Mouse (Mus musculus) 3134 (cell line): ENCODE data around the gene Prkci.
A peak's percentile ranks its signal among the peaks of the same experiment; 100 is the strongest.

Source experiments
- DNase-seq: peaks from one replicate; pipeline ENCODE4 v3.0.0-alpha.2; 2011; ENCODE audit warnings: low spot score; ENCODE audit not compliant: insufficient read length; ENCODE audit errors: extremely low read depth

The Prkci gene

DNA sequence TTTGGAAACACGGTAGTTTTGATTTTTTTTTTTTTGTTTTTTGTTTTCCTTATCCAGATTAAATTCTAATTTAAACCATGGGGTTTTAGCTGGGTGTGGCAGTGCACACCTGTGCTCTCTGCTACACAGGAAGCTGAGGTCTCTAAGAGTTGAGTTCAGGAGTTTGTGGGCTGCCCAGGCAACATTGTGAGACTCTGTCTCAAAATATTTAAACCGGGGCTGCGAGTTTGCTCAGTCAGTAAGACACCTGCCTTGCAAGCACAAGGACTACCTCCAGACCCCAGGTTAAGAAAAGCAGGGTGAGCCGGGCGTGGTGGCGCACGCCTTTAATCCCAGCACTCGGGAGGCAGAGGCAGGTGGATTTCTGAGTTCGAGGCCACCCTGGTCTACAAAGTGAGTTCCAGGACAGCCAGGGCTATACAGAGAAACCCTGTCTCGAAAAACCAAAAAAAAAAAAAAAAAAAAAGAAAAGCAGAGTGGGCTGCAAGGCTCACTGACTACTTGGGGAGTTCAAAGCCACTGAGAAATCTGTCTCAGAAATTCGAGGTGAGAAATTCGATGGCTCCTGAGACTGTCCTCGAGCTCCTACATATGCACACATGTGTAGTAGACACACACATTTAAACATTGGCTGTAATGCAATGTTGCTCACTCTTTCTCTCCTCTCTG, 87.4 kb downstream of the Prkci start:
- DNase-seq, result no peak

GRCm38 (mm10) chr3:31083507-31084245, 88.1 kb downstream of the Prkci start:
- no peak for DNase-seq

DNA sequence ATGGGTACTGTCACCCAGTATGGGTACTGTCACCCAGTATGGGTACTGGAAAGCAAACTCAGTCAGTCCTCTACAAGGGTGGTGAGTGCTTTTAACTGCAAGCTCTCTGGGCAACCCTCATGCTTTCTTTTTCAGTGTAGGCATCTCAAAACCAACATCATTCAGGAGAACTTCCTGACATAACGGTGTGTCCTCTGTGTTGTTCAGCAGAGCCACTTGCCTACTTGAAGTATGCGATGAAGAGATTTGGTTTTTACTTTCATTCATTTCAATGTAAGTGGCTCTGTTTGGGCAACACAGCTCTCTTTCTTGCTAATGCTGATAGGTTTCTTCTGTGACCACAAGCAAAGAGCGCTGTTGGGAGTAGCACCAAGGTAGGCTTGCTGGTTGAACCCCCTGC, 89.5 kb downstream of the Prkci start:
- no peak for DNase-seq

GRCm38 (mm10) chr3:31088789-31089775, 93.5 kb downstream of the Prkci start:
- no peak for DNase-seq

DNA sequence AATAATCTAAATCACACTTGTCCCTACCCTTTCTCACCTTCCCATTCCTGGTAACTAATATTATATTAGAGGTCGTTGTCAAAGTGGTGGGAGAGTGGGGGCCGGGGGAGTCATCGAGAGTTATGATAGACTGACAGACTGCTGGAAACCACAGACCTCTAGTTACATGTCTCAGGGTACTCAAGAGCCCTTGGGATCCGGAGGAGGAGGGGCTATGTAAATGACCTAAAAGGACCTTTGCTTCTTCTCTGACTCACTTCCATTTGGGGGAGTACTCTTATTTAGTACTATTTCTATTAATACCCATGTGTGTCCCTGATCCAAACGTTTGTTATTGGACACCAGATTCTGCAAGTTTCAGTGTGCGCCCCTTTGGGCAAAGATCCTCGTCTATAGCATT, 94.4 kb downstream of the Prkci start:
- DNase-seq, result no peak

GRCm38 (mm10) chr3:31093196-31093595, 97.6 kb downstream of the Prkci start:
- DNase-seq, result peak; percentile 59

DNA sequence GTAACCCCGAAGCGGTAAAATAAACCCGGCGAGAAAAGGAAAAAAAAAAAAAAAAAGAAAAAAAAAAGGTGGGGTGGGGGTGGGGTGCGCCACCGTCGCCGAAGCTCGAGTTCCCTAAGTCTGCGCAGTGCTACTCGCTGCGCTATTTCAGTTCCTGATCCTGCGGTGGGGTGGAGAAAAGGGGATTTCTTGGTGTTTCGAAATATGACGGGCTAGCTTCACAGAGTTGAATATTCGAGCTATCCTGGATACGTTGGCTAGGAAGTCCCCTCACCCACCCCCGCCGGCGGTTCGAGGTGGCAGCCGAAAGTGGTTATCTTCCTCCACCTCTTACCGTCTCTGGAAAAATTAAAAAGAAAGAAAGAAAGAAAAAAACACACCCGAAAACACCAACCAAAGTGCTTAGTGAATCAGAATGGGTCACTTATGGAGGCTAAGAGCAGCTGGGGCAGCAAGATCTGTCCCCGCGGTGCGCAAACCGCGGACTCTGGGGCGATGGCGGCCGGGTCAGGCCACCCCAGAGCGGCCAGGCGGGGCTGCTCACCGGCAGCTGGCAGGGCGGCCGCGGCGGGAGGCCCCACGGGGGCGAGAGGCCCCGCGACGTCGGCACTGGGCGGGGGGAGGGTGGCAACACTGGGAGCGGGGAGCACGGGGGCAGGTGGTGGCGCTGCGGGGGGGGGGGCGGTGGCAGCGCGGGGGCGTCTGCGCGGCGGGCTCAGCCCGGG, 98.2 kb downstream of the Prkci start:
- peak; percentile 79 for DNase-seq

GRCm38 (mm10) chr3:31094531-31095178, 99.1 kb downstream of the Prkci start, which contains the start of gene Skil:
Gene Skil (plus strand): TSS chr3:31095058.
- peak; percentile 91 for DNase-seq

DNA sequence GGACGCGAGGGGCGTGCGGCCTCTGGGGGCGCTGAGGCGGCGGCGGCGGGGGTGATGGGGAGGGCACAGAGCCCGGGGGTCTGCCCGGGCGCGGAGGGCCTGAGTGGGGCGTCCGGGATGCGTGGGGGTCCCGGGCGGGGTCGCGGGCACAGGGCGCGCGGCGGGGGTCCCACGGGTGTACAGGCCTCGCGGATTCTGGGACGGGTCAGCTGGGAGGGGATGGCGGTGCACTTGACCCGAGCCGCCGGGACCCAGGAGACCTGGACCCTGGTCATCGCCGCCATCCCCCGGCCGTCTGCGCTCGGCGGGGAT, 99.6 kb downstream of the Prkci start:
- DNase-seq, result no peak

DNA sequence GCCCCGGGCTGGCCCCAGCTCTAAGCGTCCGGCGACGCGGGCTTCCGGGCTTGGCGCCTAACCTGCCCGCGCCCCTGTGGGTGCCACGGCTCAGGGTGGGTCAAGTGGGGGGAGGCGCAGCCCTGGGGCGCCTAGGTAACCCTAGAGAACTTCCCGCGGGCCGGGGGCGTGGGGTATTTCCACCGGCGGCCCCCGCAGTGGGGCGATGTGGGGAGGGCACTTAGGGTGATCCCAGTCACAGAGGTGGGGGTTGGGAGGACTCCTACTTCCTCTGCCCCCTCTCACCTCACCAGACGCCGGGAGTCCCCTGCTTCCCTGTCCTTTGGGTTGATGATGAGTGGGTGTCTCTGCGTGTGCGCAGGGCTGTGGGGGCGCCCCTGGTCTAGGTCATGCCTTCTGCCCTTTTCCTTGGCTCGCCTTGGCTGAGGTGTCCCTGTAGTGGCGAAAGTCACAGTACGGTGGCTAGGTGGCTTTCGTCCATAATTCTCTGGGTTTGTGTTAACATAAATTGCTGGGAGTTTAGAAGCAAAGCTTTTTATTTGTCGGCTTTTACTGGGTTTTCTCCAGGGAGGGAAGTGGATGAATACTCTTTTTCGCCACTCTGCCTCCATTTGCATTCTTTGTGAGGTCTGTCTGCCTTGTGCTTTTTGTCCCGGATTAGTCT, 100.1 kb downstream of the Prkci start:
- peak; percentile 76 for DNase-seq

DNA sequence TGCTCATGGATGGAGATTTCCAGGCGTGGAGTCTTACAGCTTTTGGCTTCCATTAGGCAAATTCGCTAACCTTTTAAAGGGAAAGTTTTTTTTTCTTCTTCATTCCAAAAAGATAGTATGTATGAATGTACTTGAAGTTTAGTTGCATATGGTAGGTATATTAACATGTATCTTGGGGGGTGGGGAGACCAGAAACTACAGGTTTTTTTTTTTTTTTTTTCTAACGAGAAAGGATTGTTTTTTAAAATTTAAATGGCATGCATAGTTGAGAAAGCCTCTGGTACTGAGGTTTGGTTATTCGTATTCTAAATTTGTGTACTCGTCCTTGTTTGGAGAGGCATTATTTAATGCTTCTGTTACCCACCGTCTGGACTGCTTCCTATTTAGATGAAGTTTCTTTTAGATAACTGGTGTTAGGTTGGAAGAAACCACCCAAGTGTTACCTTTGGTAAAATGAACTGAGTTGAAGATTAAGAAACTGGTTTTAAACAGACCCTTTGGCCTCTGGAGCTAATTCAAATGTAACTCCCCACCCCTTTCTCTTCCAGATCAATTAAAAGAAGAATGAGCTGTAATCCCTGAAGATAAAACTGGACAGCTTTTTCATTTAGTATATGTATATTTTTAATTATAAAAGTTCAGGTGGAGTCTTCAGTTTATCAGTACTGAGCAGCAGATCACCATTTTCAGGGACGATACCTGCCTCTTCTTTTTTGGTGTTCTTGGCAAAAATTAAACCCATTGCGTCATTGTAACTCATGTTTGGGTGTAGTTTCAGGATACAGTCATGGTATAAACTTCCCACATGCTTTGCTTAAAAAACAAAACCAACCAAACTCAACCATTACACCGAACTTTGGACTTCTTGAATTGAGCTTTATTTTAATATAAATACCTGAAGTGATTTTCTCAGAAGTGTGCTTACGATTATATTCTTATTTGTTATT, 100.9 kb downstream of the Prkci start:
- no peak for DNase-seq

DNA sequence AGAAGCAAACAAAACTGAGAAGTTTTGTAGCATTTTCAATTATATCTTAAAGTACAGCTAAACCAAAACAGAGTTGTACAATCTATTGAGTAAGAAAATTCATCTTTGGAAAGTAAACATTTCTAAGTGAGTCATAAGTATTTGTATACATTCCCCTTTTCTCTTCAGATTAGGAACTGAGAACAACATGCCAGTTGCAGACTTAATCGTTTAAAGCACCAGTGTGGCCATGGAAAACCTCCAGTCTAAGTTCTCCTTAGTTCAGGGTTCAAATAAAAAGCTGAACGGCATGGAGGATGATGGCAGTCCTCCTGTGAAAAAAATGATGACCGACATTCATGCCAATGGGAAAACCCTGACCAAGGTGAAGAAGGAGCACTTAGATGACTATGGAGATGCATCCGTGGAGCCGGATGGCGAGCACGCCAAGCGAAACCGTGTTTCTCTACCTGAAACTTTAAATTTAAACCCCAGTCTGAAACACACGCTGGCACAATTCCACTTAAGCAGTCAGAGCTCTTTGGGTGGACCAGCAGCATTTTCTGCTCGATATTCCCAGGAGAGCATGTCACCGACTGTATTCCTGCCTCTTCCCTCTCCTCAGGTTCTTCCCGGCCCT, 101.7 kb downstream of the Prkci start:
- DNase-seq, result no peak

DNA sequence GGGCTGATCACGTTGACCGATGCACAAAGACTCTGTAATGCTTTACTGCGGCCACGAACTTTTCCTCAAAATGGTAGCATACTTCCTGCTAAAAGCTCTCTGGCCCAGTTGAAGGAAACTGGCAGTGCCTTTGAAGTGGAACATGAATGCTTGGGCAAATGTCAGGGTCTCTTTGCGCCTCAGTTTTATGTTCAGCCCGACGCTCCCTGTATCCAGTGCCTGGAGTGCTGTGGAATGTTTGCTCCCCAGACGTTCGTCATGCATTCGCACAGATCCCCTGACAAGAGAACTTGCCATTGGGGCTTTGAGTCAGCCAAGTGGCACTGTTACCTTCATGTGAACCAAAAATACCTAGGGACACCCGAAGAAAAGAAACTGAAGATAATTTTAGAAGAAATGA, 102.4 kb downstream of the Prkci start:
- DNase-seq, result no peak

DNA sequence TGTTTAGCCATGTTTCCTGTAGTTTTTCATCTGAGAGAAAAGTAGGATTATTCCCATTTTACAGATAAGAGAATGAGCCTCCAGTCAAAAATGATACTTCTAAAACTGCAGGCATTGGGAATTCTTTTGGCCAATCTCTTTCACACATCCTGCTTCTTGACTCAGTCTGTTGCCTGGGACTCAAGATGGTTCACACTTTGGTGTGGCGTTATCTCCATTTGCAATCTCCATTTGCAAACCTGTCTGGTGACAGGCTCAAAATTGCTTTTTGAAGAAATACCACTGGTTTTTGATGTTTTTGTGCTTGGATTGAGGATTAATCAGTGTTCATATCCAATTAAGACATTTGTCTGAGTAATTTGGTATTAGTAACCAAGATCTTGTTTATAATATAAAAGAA, 103.0 kb downstream of the Prkci start:
- DNase-seq, result no peak

DNA sequence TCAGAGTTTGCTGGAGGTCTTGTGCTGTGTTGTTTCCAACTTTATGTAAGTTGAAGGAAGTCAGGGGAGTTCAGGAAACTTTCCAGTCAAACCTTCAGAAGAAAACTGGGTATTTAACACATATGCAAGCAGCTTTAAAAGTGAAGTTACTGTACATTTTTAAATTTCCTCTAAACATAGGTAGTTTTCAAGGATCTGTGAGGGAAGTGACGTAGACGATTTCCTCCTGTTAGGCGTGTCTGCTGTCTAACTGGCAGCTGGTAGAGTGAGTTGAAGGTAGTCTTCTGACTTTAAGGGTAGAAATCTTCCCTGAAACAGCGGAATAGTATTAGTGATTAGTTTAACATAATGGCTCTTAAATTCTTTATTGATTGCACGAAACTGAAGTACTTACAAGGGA, 104.5 kb downstream of the Prkci start:
- no peak for DNase-seq

- no peak for DNase-seq
Observed at GRCm38 (mm10) chr3:31100802-31101201, 105.3 kb downstream of the Prkci start.
